Mouse (Mus musculus): Measurements from ENCODE around the gene Nr2f1. TPM values are rescaled to one million over a fixed set of nuclear protein-coding genes. Genes with fewer than 3 reads are reported as not detected.

Nr2f1 gene
- total and polyA plus RNA-seq, 3 experiments = not detected

- H3K9ac ChIP-seq (ENCODE audit: insufficient read depth, low read depth) = no peak overlapping the region
- DNase-seq (ENCODE audit: extremely low read depth) = no peak
- no peaks in the 10 kb centered on the region for H3K9me3 ChIP-seq (replicated peaks; ENCODE audit: low read length)
- H3K4me2 ChIP-seq (ENCODE audit: insufficient read depth, low read depth, poor library complexity, severe bottlenecking) = no peak overlapping the region
- in situ Hi-C loops (cut with MboI; ENCODE audit: low pct_ligation_motif_present, low pct_unique_long_range_greater_than_20kb, low sequenced_read_pairs) (loop anchor here (25.0 kb wide), 2 partner anchors 197 to 1222 kb away; no protein-coding TSS in a partner anchor), dilution Hi-C loops (cut with MboI; ENCODE audit: extremely low pct_ligation_motif_present, extremely low pct_unique_long_range_greater_than_20kb, low sequenced_read_pairs) (no loop called here)
- H3K4me1 ChIP-seq (ENCODE audit: control insufficient read depth in 1 of 2, insufficient read depth in 2 of 2) = no peaks in the 10 kb centered on the region
- H3K27me3 ChIP-seq (replicated peaks) = no peaks in the 10 kb centered on the region
- no peak overlapping the region for H3K4me3 ChIP-seq (replicated peaks in 1 of 3; ENCODE audit: low read depth in 2 of 3, low read length in 2 of 3, poor library complexity in 1 of 3)
- H3K36me3 ChIP-seq (replicated peaks in 1 of 2; ENCODE audit: control insufficient read depth in 1 of 2, insufficient read depth in 1 of 2, low read length in 1 of 2) = no peaks in the 10 kb centered on the region
- H3K79me2 ChIP-seq (replicated peaks; ENCODE audit: control insufficient read depth, extremely low read depth, insufficient read depth, poor library complexity, severe bottlenecking) = no peaks in the 10 kb centered on the region
- TF ChIP-seq E2F4 (IDR thresholded peaks at IDR 0.05; ENCODE audit: insufficient replicate concordance, low read depth, low read length) (no peak), IRF4 (IDR thresholded peaks at IDR 0.05; ENCODE audit: low read depth, low read length) (no peak), TCF12 (IDR thresholded peaks at IDR 0.05; ENCODE audit: low read depth, low read length) (no peak), PAX5 (IDR thresholded peaks at IDR 0.05; ENCODE audit: low read length) (no peak), ELF1 (IDR thresholded peaks at IDR 0.05; ENCODE audit: low read depth, low read length) (no peak), POLR2AphosphoS2 (IDR thresholded peaks at IDR 0.05; ENCODE audit: low read depth, low read length) (no peak), MAFK (IDR thresholded peaks at IDR 0.05; ENCODE audit: insufficient replicate concordance, low read length) (no peak), ZC3H11A (IDR thresholded peaks at IDR 0.05; ENCODE audit: low read depth, low read length) (no peak), JUND (conservative IDR thresholded peaks at IDR 0.05; ENCODE audit: low read depth, low read length) (no peak), RAD21 (IDR thresholded peaks at IDR 0.05; ENCODE audit: low read depth, low read length) (no peak), JUN (IDR thresholded peaks at IDR 0.05; ENCODE audit: insufficient read depth, low read depth, low read length) (no peak), EP300 (IDR thresholded peaks at IDR 0.05; ENCODE audit: low read length) (no peak), CHD1 (IDR thresholded peaks at IDR 0.05; ENCODE audit: low read depth, low read length) (no peak), SIN3A (IDR thresholded peaks at IDR 0.05; ENCODE audit: low read length) (no peak), GABPA (IDR thresholded peaks at IDR 0.05; ENCODE audit: insufficient replicate concordance, low read depth, low read length) (no peak)
- no peak overlapping the region for H3K27ac ChIP-seq (ENCODE audit: insufficient read depth, low read depth)
Observed at GRCm38 (mm10) chr13:78183986-78184385, 15.6 kb downstream of the Nr2f1 start.

GRCm38 (mm10) chr13:78183004-78183403 is 16.6 kb downstream of the Nr2f1 start:
- Histone ChIP-seq H3K9ac (ENCODE audit: insufficient read depth, low read depth) (no peak overlapping the region), H3K4me2 (ENCODE audit: insufficient read depth, low read depth, poor library complexity, severe bottlenecking) (no peak overlapping the region), H3K36me3 (replicated peaks in 1 of 2; ENCODE audit: control insufficient read depth in 1 of 2, insufficient read depth in 1 of 2, low read length in 1 of 2) (no peaks in the 10 kb centered on the region), H3K9me3 (replicated peaks; ENCODE audit: low read length) (no peaks in the 10 kb centered on the region), H3K27ac (ENCODE audit: insufficient read depth, low read depth) (no peak overlapping the region), H3K4me1 (ENCODE audit: control insufficient read depth in 1 of 2, insufficient read depth in 2 of 2) (no peaks in the 10 kb centered on the region), H3K79me2 (replicated peaks; ENCODE audit: control insufficient read depth, extremely low read depth, insufficient read depth, poor library complexity, severe bottlenecking) (no peaks in the 10 kb centered on the region), H3K27me3 (replicated peaks) (no peaks in the 10 kb centered on the region), H3K4me3 (replicated peaks in 1 of 3; ENCODE audit: low read depth in 2 of 3, low read length in 2 of 3, poor library complexity in 1 of 3) (no peak overlapping the region)
- TF ChIP-seq ZKSCAN1 (IDR thresholded peaks at IDR 0.05; ENCODE audit: borderline replicate concordance, low read depth, low read length) (no peak), TBP (conservative IDR thresholded peaks at IDR 0.05; ENCODE audit: low read depth, low read length) (no peak), SIN3A (IDR thresholded peaks at IDR 0.05; ENCODE audit: low read length) (no peak), CHD2 (IDR thresholded peaks at IDR 0.05; ENCODE audit: low read length) (no peak), MXI1 (IDR thresholded peaks at IDR 0.05; ENCODE audit: low read depth, low read length) (no peak), ZMIZ1 (IDR thresholded peaks at IDR 0.05; ENCODE audit: low read depth, low read length) (no peak), E2F4 (IDR thresholded peaks at IDR 0.05; ENCODE audit: insufficient replicate concordance, low read depth, low read length) (no peak), POLR2A (IDR thresholded peaks at IDR 0.05; ENCODE audit: low read depth, low read length) (no peak), KAT2A (IDR thresholded peaks at IDR 0.05; ENCODE audit: insufficient replicate concordance, low read length) (no peak), TCF12 (IDR thresholded peaks at IDR 0.05; ENCODE audit: low read depth, low read length) (no peak), MEF2A (IDR thresholded peaks at IDR 0.05; ENCODE audit: borderline replicate concordance, low read depth, low read length) (no peak), JUN (IDR thresholded peaks at IDR 0.05; ENCODE audit: insufficient read depth, low read depth, low read length) (no peak), SMC3 (IDR thresholded peaks at IDR 0.05; ENCODE audit: low read depth, low read length) (no peak), CTCF (conservative IDR thresholded peaks at IDR 0.05 in 1 of 2, IDR thresholded peaks at IDR 0.05 in 1 of 2; ENCODE audit: low read depth in 2 of 2, low read length in 2 of 2) (no peak), USF1 (IDR thresholded peaks at IDR 0.05; ENCODE audit: low read depth, low read length) (no peak), NRF1 (IDR thresholded peaks at IDR 0.05; ENCODE audit: low read depth, low read length) (no peak), ZNF384 (IDR thresholded peaks at IDR 0.05; ENCODE audit: low read depth, low read length) (no peak)
- DNase-seq (ENCODE audit: extremely low read depth) = no peak
- in situ Hi-C loops (cut with MboI; ENCODE audit: low pct_ligation_motif_present, low pct_unique_long_range_greater_than_20kb, low sequenced_read_pairs) (loop anchor here (25.0 kb wide), 2 partner anchors 196 to 1221 kb away; no protein-coding TSS in a partner anchor), dilution Hi-C loops (cut with MboI; ENCODE audit: extremely low pct_ligation_motif_present, extremely low pct_unique_long_range_greater_than_20kb, low sequenced_read_pairs) (no loop called here)

Measured in CH12.LX (cell line).